Mouse (Mus musculus): ENCODE results near the gene Gm17689.

- TF ChIP-seq CTCF (IDR thresholded peaks at IDR 0.05; ENCODE audit: control insufficient read depth, insufficient read depth, low read length) = no peak
- TF ChIP-seq POLR2A (IDR thresholded peaks at IDR 0.05; ENCODE audit: borderline replicate concordance, control insufficient read depth, low read depth, low read length) = no peak
Measured at GRCm38 (mm10) chr9:36582535-36582934, at the start of gene Gm17689.

Data from bone marrow, adult 2 months (tissue).